Mouse (Mus musculus) embryonic facial prominence, embryonic 14.5 days (tissue): Measurements from ENCODE around the gene Mlxipl. TPM values are rescaled to one million over a fixed set of nuclear protein-coding genes. Genes with fewer than 3 reads are reported as not detected.
A peak's percentile ranks its signal among the peaks of the same experiment; 100 is the strongest.
"Not testable (repeated sequence)": the region's sequence is repeated elsewhere in the genome, so short reads cannot be mapped to it uniquely, and the experiment has no call there.

ENCODE experiments used
- ATAC-seq: fragments of 200-750 bp; cut with Nextera tagmentation; 2 replicates; pipeline ENCODE4 v1.8.0; 2017; ENCODE audit warnings: low read depth, moderate number of reproducible peaks, moderate TSS enrichment
- DNase-seq: peaks from one replicate; pipeline ENCODE4 v3.0.0-alpha.2; 2015; ENCODE audit warnings: low spot score
- H3K27ac ChIP-seq: fragments of 300-500 bp; sonication (generic); replicated peaks from 2 replicates; pipeline ENCODE4 v1.5.1; 2014; ENCODE audit warnings: low read depth, mild to moderate bottlenecking, low read length, moderate library complexity
- H3K27me3 ChIP-seq: fragments of 300-500 bp; sonication (generic); replicated peaks from 2 replicates; pipeline ENCODE4 v1.6.1; 2014; ENCODE audit warnings: low read length; ENCODE audit not compliant: control insufficient read depth, insufficient read depth
- H3K36me3 ChIP-seq: fragments of 300-500 bp; sonication (generic); 2 replicates; pipeline ENCODE4 v1.6.1; 2014; ENCODE audit warnings: low read length, mixed read lengths; ENCODE audit not compliant: control insufficient read depth, insufficient read depth
- H3K4me1 ChIP-seq: fragments of 300-500 bp; sonication (generic); 2 replicates; pipeline ENCODE4 v1.6.1; 2014; ENCODE audit warnings: antibody characterized with exemption, low read length; ENCODE audit not compliant: control insufficient read depth, insufficient read depth
- H3K4me2 ChIP-seq: fragments of 300-500 bp; sonication (generic); 2 replicates; pipeline ENCODE4 v1.6.1; 2014; ENCODE audit warnings: low read depth, mild to moderate bottlenecking, low read length, moderate library complexity, mixed read lengths
- H3K4me3 ChIP-seq: fragments of 300-500 bp; sonication (generic); 2 replicates; pipeline ENCODE4 v1.5.1; 2014; ENCODE audit warnings: low read depth, mild to moderate bottlenecking, low read length
- H3K9ac ChIP-seq: fragments of 300-500 bp; sonication (generic); 2 replicates; pipeline ENCODE4 v1.6.1; 2014; ENCODE audit warnings: low read depth, mild to moderate bottlenecking, low read length, moderate library complexity, mixed read lengths
- H3K9me3 ChIP-seq: fragments of 300-500 bp; sonication (generic); 2 replicates; pipeline ENCODE4 v1.6.1; 2016; ENCODE audit warnings: low read length; ENCODE audit not compliant: control insufficient read depth
- WGBS: fragments of 180-500 bp; shearing (Covaris S2); extraction: QIAGEN DNeasy Blood & Tissue Kit; methylation state at CpG from one replicate; pipeline ENCODE4 v1.1.7; 2014; 5-methylcytosine and 5-hydroxymethylcytosine counted together
- polyA plus RNA-seq: library from polyadenylated mRNA; unstranded; fragments of >200 nt; fragmentation: Nextera tagmentation; extraction: Ambion mirVana; gene quantifications from 2 replicates; pipeline ENCODE4 v1.2.1, GENCODE M21; 2014

Mlxipl gene
- polyA plus RNA-seq: 1.2 and 1.6 TPM in 2 replicates

GRCm38 (mm10) chr5:135089653-135090052 lies at the start of gene Mlxipl:
TSS of gene Mlxipl (plus strand) at chr5:135089890.
- no peak for DNase-seq
- no peak for ATAC-seq
- Histone ChIP-seq H3K4me2 (peak within 1 kb of the TSS; percentile 47), H3K27ac (no peak within 1 kb of the TSS), H3K36me3 (no peaks in the 10 kb centered on the region), H3K9ac (peak within 1 kb of the TSS; percentile 41), H3K4me3 (peak within 1 kb of the TSS; percentile 26), H3K27me3 (peaks cover 24% of the 10 kb centered on the region), H3K9me3 (no peaks in the 10 kb centered on the region), H3K4me1 (no peaks in the 10 kb centered on the region)
- 3% methylated on average over 23 of the region's 39 CpGs for WGBS

GRCm38 (mm10) chr5:135040059-135040458 lies 49.6 kb upstream of the Mlxipl start:
- 37% methylated on average over 6 of the region's 6 CpGs for WGBS
- Histone ChIP-seq H3K9ac (no peak overlapping the region; the same call in 1 of the 2 replicates), H3K27me3 (no peaks in the 10 kb centered on the region), H3K27ac (no peak overlapping the region; the same call in 1 of the 2 replicates), H3K9me3 (no peaks in the 10 kb centered on the region), H3K36me3 (peaks cover 28% of the 10 kb centered on the region), H3K4me2 (no peak overlapping the region), H3K4me3 (no peak overlapping the region), H3K4me1 (no peaks in the 10 kb centered on the region)
- ATAC-seq: no peak
- DNase-seq: no peak

- Histone ChIP-seq H3K27me3 (no peaks in the 10 kb centered on the region), H3K4me1 (no peaks in the 10 kb centered on the region), H3K9me3 (no peaks in the 10 kb centered on the region), H3K36me3 (peaks cover 35% of the 10 kb centered on the region), H3K4me2 (no peak overlapping the region), H3K9ac (no peak overlapping the region), H3K4me3 (no peak overlapping the region), H3K27ac (no peak overlapping the region)
- 80% methylated on average over 11 of the region's 11 CpGs for WGBS
- ATAC-seq: no peak
- DNase-seq: no peak
Measured at GRCm38 (mm10) chr5:135040777-135041176, 48.9 kb upstream of the Mlxipl start.

GRCm38 (mm10) chr5:135042105-135042788 lies 47.4 kb upstream of the Mlxipl start:
- Histone ChIP-seq H3K4me1 (no peaks in the 10 kb centered on the region), H3K9ac (no peak overlapping the region), H3K4me2 (no peak overlapping the region), H3K4me3 (no peak overlapping the region), H3K36me3 (peaks cover 46% of the 10 kb centered on the region), H3K27ac (no peak overlapping the region), H3K9me3 (no peaks in the 10 kb centered on the region), H3K27me3 (no peaks in the 10 kb centered on the region)
- no peak for ATAC-seq
- 33% methylated on average over 20 of the region's 21 CpGs for WGBS
- DNase-seq: no peak

GRCm38 (mm10) chr5:135044575-135044974 lies 45.1 kb upstream of the Mlxipl start:
- Histone ChIP-seq H3K9me3 (no peaks in the 10 kb centered on the region), H3K27ac (no peak overlapping the region), H3K4me1 (no peaks in the 10 kb centered on the region), H3K9ac (no peak overlapping the region), H3K27me3 (no peaks in the 10 kb centered on the region), H3K36me3 (peaks cover 53% of the 10 kb centered on the region), H3K4me3 (no peak overlapping the region), H3K4me2 (no peak overlapping the region)
- 96% methylated on average over 3 of the region's 3 CpGs for WGBS
- DNase-seq (no peak), ATAC-seq (no peak)

GRCm38 (mm10) chr5:135048539-135048938 lies 41.2 kb upstream of the Mlxipl start:
- peaks cover 83% of the 10 kb centered on the region for H3K36me3 ChIP-seq
- no peak overlapping the region for H3K4me2 ChIP-seq
- no peaks in the 10 kb centered on the region for H3K27me3 ChIP-seq
- ATAC-seq (no peak), DNase-seq (no peak)
- H3K9ac ChIP-seq: no peak overlapping the region
- 76% methylated on average over 3 of the region's 5 CpGs for WGBS
- no peaks in the 10 kb centered on the region for H3K4me1 ChIP-seq
- no peak overlapping the region for H3K27ac ChIP-seq
- H3K9me3 ChIP-seq: no peaks in the 10 kb centered on the region
- H3K4me3 ChIP-seq: no peak overlapping the region

- not testable (repeated sequence) for H3K27me3 ChIP-seq, H3K4me2 ChIP-seq, ATAC-seq, H3K27ac ChIP-seq, H3K9me3 ChIP-seq, H3K4me1 ChIP-seq, H3K4me3 ChIP-seq, H3K9ac ChIP-seq, DNase-seq
- peaks cover 87% of the 10 kb centered on the region for H3K36me3 ChIP-seq
- WGBS: 90% methylated on average over 6 of the region's 6 CpGs
Measured at GRCm38 (mm10) chr5:135049268-135049667, 40.4 kb upstream of the Mlxipl start.

- H3K27me3 ChIP-seq: no peaks in the 10 kb centered on the region
- H3K36me3 ChIP-seq: peaks cover 93% of the 10 kb centered on the region
- ATAC-seq: no peak
Measured at GRCm38 (mm10) chr5:135053356-135053755, 36.3 kb upstream of the Mlxipl start.

More at GRCm38 (mm10) chr5:135053356-135053755, 36.3 kb upstream of the Mlxipl start:
- Histone ChIP-seq H3K9me3 (no peaks in the 10 kb centered on the region), H3K9ac (no peak overlapping the region), H3K4me3 (no peak overlapping the region), H3K4me1 (no peaks in the 10 kb centered on the region), H3K27ac (no peak overlapping the region), H3K4me2 (no peak overlapping the region)
- no peak for DNase-seq
- WGBS: 89% methylated on average over 12 of the region's 12 CpGs
